Mouse (Mus musculus): ENCODE data around the gene Smco3.
"Not testable (repeated sequence)": the region's sequence is repeated elsewhere in the genome, so short reads cannot be mapped to it uniquely, and the experiment has no call there.

Gene Smco3

DNA sequence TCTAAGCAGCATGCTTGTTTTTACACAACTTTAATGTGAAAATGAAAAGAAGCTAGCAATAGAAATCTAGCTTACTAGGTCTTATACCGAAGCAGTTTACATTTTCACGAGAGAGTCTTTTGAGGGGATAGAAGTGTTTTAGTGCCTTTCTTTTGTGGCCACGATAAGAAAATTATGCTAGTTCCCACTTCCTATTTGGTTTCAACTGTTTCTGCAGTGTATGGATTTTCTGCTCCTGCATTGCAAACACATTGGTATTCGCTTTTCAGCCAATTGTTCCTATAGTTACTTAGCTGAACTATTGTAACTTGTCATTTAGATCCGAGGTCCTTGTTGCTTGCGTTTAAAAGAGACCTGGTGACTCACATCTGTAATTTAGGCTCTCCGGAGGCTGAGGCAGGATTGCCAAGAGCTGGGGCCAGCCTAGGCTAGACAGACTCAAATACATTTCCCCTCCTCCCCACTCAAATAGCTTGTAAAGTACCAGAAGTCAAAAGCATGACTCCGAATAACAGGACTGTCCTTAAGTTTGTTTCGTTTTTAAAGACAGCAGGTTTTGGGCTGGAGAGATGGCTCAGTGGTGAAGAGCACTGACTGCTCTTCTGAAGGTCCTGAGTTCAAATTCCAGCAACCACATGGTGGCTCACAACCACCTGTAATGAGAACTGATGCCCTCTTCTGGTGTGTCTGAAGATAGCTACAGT lies 30.4 kb downstream of the Smco3 start:
- DNase-seq (ENCODE audit: low read depth) = peak; percentile 91

- peak; percentile 99 for DNase-seq (ENCODE audit: low read depth)
Measured at GRCm38 (mm10) chr6:136803739-136804633, 31.3 kb downstream of the Smco3 start, which contains the start of gene Hist4h4. Gene Hist4h4 (minus strand): TSS chr6:136804415.

DNA sequence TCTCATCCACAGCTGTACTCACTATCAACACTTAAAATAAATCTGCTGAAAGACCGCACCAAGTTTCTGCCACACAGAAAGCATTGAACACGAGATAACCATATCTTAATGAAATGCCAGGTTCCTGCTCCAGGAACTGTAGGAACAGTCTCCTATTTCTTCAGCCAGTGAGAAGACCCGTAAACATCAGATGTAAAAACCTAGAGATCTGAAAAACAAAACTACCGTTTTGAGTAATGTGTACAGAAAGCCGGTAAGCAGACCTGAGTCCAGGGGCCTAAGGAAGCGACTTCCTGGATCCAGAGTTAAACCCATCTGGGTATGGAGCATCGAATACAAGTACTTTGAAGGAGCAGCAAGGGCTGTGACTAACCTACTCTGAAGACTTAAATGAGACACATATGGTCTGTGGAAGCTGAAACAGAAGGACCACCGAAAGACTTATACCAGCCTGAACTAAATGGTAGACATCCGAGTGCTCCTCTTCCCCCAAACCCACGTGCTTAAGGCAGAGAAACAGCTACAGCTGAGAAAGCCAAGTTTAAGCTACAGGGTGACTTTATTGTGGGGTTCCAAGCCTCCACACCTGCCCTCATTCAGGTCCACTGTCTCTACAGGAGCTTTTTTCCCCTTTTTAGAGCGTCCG lies 32.0 kb downstream of the Smco3 start:
- DNase-seq (ENCODE audit: low read depth) = no peak

DNA sequence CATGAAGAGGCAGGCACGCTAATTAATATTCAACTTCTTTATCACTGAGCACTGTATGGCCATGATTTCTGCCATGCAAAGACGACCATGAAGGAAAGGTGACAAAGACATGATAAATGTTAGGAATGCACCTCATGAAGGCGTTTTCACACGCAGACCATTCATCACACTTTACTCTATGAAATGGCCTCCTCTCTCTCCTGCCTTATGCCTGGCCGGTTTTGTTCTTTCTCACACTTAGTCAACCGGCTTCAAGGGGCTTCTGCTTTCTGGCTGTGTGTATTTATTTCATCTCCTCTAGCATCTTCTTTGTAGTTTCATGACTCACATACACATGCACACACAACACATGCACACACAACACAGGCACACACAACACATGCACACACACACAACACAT lies 34.0 kb downstream of the Smco3 start:
- no peak for DNase-seq (ENCODE audit: low read depth)

DNA sequence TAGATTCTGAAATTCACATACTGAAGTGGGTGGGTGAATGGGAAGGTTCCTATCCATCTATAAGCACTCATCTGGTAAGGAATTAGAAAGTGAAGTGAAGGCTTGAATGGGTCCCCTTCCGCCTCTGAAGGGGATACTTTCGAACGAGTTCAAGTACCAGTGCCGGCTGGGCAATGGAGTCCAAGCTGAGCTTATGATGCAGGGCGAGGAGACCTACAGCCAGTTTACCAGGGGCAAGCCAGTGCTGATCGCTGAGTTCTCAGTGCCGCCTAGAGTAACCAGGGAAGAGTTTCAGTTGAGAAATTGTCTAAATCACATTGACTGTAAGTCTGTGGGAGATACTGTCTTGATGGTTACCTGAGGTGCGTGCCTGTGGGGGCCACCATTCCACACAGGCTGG lies 34.5 kb downstream of the Smco3 start:
- no peak for DNase-seq (ENCODE audit: low read depth)

GRCm38 (mm10) chr6:136797874-136798693 lies 37.2 kb downstream of the Smco3 start:
- DNase-seq (ENCODE audit: low read depth) = not testable (repeated sequence)

DNA sequence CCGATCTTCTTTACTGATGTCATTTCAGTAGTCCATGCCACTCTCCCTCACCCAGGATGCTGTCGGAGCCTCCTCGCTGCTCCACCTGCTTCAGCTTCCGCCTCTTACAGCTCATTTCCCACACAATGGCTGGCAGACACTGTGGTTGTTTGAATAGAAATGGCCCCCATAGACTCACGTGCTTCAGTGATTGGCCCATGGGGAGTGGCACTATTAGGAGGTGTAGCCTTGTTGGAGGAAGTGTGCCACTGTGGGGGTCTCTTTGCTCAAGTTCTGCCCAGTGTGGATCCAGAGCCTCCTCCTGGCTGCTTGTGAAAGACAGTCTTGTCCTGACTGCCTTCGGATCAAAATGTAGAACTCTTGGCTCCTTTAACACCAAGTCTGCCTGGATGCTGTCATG lies 39.4 kb downstream of the Smco3 start:
- no peak for DNase-seq (ENCODE audit: low read depth)

DNA sequence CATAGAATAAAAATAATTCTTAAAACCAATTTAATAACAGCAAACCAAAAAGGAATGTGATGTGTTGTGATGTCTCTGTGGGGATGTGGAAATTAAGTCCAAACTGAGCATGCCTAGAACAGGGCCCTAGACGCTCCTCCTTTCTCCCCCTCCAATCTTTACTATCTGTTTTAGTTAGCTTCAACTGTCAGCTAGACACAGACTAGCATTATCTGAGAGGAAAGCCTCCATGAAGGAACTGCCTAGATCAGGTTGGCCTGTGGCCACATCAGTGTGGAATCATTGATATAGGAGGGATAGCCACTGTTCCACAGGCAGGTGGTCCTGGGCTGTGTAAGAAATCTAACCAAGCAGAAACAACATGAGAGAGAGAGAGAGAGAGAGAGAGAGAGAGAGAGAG lies 40.1 kb downstream of the Smco3 start:
- DNase-seq (ENCODE audit: low read depth) = no peak

DNA sequence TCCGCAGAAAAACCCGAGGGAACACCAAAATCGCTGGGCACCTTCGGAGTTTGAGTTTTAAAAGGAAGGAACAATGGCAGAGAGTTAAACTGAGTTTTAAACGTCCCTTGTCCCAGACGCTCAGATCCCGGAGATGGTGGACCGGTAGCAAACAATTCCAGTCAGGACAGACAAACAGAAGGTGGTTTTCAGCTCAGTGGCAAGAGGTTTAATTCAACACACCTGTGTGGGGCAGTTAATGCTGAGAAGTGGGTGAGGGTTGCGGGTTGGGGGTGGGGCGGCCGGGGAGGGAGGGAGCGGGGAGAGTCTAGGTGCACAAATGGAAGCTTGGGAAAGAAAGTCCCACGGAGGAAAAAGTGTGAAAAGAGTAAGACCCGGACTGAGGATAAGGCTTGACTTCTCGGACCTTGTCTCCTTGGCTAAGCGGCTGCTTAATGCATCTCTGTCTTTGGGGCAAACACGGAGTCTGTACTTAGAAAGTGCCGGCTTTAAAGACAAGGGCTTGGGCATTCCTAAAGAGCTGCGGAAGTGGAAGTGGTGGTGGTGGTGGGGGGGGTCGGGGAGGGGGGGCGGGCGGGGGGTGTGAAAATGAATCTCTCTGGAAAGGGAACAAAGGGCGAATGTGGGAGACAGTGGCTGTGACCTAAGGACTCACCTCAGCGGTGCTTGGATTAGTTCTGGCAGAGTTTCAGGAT lies 41.3 kb downstream of the Smco3 start:
- DNase-seq (ENCODE audit: low read depth) = no peak

DNA sequence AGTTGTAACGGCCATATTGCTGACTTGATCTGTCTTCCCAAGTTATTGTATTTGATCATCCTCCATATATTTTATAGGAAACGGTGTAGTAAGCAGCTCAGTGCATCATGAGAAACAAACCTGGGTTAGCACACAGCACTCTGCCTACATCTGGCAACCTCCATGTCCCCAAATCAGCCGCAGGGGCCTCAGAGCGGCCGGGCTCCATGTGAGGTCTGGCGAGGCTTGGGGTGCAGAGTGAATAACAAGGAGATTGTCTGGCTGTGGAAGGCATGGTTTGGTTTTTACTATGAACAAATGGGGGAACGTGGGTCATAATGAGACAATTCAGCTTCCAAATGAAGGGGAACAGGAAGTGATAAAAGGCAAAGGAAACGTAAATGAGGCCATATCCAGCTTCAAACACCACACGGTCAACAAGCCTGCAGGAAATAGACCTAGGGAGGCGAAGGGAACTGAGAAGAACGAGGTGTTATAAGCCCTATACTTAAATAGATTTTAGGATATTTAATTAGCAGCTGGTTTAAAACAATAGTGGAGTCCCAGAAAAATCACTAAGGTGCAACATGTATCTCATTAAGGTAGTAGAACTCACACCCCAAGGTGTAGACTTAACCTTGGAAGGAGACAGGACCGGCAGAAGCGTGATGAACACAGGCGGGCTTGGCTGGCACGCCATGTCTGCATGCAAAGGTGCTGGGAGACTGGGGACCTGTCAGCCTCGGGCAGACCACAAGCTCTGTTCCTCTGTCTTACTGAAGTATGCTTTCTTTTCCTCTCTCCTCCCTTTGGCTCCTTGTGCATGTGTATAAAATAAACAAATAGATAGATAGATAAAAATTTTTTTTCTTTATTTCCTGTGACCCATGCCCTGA lies 42.1 kb downstream of the Smco3 start:
- no peak for DNase-seq (ENCODE audit: low read depth)

DNA sequence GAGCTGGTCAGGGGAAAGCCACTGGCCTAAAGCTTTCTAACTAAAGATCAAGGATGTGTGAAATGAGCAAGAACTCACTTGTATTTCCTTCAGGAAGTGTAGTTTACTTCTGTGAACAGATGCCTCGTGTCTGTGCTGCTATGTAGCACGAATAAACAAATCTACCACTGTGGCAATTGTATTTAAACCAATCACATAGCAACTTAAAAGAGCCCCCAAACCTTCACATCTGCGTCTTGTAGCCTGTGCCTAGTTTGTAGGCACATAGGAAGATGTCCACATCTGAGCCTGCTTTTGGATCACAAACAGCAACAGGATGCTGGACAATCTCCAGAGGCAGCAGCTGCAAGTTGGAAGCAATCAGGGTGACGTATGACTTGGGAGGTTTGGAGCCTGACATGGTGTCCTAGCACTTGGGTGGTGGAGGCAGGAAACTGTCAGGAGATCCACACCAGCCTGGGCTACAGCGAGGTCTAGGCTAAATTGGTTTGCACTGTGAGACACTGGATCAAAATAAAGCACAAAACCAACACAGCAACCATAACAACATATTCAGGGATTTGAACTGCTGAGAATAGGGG lies 45.8 kb downstream of the Smco3 start:
- no peak for DNase-seq (ENCODE audit: low read depth)

DNA sequence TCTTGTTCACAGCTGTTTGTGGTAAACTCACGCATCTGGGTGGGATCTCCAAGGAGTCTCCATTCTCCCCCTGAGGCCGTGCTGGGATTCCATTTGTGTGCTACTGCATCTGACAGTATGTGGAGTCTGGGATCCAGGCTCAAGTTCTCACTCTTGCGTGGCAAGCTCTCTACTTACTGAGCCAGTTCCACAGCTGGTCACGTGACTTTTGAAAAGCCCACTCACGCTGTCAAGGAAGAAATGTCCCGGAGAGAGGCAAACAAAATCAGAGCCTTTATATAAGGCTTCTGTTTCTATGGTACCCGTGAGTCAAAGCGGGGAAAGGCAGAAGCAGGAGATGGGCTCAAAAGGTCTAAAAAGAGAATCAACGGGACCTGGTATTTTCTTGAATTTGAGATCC lies 52.5 kb downstream of the Smco3 start:
- DNase-seq (ENCODE audit: low read depth) = no peak

DNA sequence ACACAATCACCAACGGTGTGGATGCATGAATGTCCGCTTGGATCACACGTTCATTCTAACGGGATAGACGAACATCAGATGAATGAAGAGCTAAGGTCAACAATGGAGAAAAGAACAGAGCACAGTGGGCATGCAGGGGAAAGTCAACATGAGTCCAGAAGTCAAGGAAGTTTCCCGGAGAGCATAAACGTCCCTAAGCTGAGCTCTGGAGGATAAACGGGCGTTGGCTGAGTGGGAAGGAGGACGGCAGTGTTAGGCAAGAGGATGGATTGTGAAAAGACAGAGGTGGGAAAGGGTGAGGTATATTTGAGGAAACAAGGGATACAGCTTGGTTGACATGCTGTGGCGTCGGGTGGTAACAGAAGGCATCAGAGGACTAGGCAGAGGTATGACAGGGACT lies 53.1 kb downstream of the Smco3 start:
- no peak for DNase-seq (ENCODE audit: low read depth)

- no peak for DNase-seq (ENCODE audit: low read depth)
Measured at GRCm38 (mm10) chr6:136781377-136781986, 53.8 kb downstream of the Smco3 start, which contains the start of gene Gucy2c. Gene Gucy2c (minus strand): TSS chr6:136781765.
